Mouse (Mus musculus) embryonic facial prominence, embryonic 13.5 days (tissue): ENCODE measurements around the gene Slc24a4. TPM values are rescaled to one million over a fixed set of nuclear protein-coding genes. Genes with fewer than 3 reads are reported as not detected.

Experiments
- ATAC-seq: fragments of 200-750 bp; cut with Nextera tagmentation; 2 replicates; pipeline ENCODE4 v1.8.0; 2017; ENCODE audit warnings: low read depth; ENCODE audit not compliant: insufficient number of reproducible peaks, insufficient read depth, low FRiP score, low TSS enrichment
- H3K27ac ChIP-seq: fragments of 300-500 bp; sonication (generic); 2 replicates; pipeline ENCODE4 v1.5.1; 2015; ENCODE audit warnings: moderate library complexity, mild to moderate bottlenecking, inconsistent platforms
- H3K27me3 ChIP-seq: fragments of 300-500 bp; sonication (generic); 2 replicates; pipeline ENCODE4 v1.6.1; 2015; ENCODE audit warnings: mild to moderate bottlenecking, inconsistent platforms
- H3K36me3 ChIP-seq: fragments of 300-500 bp; sonication (generic); 2 replicates; pipeline ENCODE4 v1.6.1; 2015; ENCODE audit warnings: mild to moderate bottlenecking, inconsistent platforms
- H3K4me1 ChIP-seq: fragments of 300-500 bp; sonication (generic); 2 replicates; pipeline ENCODE4 v1.6.1; 2015; ENCODE audit warnings: inconsistent platforms
- H3K4me2 ChIP-seq: fragments of 300-500 bp; sonication (generic); 2 replicates; pipeline ENCODE4 v1.6.1; 2015; ENCODE audit warnings: moderate library complexity, mild to moderate bottlenecking, inconsistent platforms
- H3K4me3 ChIP-seq: fragments of 300-500 bp; sonication (generic); 2 replicates; pipeline ENCODE4 v1.5.1; 2015; ENCODE audit warnings: mild to moderate bottlenecking, inconsistent platforms
- H3K9ac ChIP-seq: fragments of 300-500 bp; sonication (generic); 2 replicates; pipeline ENCODE4 v1.6.1; 2015; ENCODE audit warnings: mild to moderate bottlenecking, inconsistent platforms
- H3K9me3 ChIP-seq: fragments of 300-500 bp; sonication (generic); 2 replicates; pipeline ENCODE4 v1.6.1; 2016; ENCODE audit warnings: inconsistent platforms
- WGBS: fragments of 180-500 bp; shearing (Covaris S2); methylation state at CpG from one replicate; pipeline ENCODE4 v1.1.7; 2015; ENCODE audit warnings: mixed read lengths; 5-methylcytosine and 5-hydroxymethylcytosine counted together
- polyA plus RNA-seq: library from polyadenylated mRNA; unstranded; fragments of >200 nt; fragmentation: Nextera tagmentation; extraction: Ambion mirVana; gene quantifications from 2 replicates; pipeline ENCODE4 v1.2.1, GENCODE M21; 2015

Gene Slc24a4
- polyA plus RNA-seq, 1 experiment from 2014 or later: 0.39 TPM

- no peak overlapping the region for H3K27ac ChIP-seq
- H3K9ac ChIP-seq: no peak overlapping the region
- no peak overlapping the region for H3K4me2 ChIP-seq
- ATAC-seq: no peak
- WGBS: 67% methylated on average over 3 of the region's 3 CpGs
- H3K27me3 ChIP-seq: no peaks in the 10 kb centered on the region
- H3K4me3 ChIP-seq: no peak overlapping the region
- H3K4me1 ChIP-seq: no peaks in the 10 kb centered on the region
- no peaks in the 10 kb centered on the region for H3K9me3 ChIP-seq
- H3K36me3 ChIP-seq: no peaks in the 10 kb centered on the region
These were observed 123.5 kb downstream of the Slc24a4 start for GRCm38 (mm10) chr12:102251985-102252384.

GRCm38 (mm10) chr12:102252525-102252924, 124.0 kb downstream of the Slc24a4 start:
- Histone ChIP-seq H3K27ac (no peak overlapping the region), H3K27me3 (no peaks in the 10 kb centered on the region), H3K4me1 (no peaks in the 10 kb centered on the region), H3K36me3 (no peaks in the 10 kb centered on the region), H3K9me3 (no peaks in the 10 kb centered on the region), H3K4me2 (no peak overlapping the region), H3K9ac (no peak overlapping the region), H3K4me3 (no peak overlapping the region)
- ATAC-seq: no peak
- 76% methylated on average over 1 of the region's 1 CpGs for WGBS

- Histone ChIP-seq H3K9me3 (no peaks in the 10 kb centered on the region), H3K4me1 (no peaks in the 10 kb centered on the region), H3K36me3 (no peaks in the 10 kb centered on the region), H3K4me2 (no peak overlapping the region), H3K27me3 (no peaks in the 10 kb centered on the region), H3K9ac (no peak overlapping the region), H3K27ac (no peak overlapping the region), H3K4me3 (no peak overlapping the region)
- ATAC-seq: no peak
These were observed 126.5 kb downstream of the Slc24a4 start for GRCm38 (mm10) chr12:102255012-102255411.

- H3K4me1 ChIP-seq: peaks cover 5% of the 10 kb centered on the region; the same call in 1 of the 2 replicates
- H3K27me3 ChIP-seq: no peaks in the 10 kb centered on the region
- no peak overlapping the region for H3K9ac ChIP-seq
- no peak overlapping the region for H3K27ac ChIP-seq
- 65% methylated on average over 3 of the region's 3 CpGs for WGBS
- H3K4me2 ChIP-seq: no peak overlapping the region
- no peak overlapping the region for H3K4me3 ChIP-seq
- no peaks in the 10 kb centered on the region for H3K36me3 ChIP-seq
- ATAC-seq: no peak
- no peaks in the 10 kb centered on the region for H3K9me3 ChIP-seq
These were observed 130.1 kb downstream of the Slc24a4 start for GRCm38 (mm10) chr12:102258522-102259112.

- Histone ChIP-seq H3K27me3 (no peaks in the 10 kb centered on the region), H3K9ac (no peak overlapping the region), H3K36me3 (no peaks in the 10 kb centered on the region), H3K4me3 (no peak overlapping the region), H3K27ac (no peak overlapping the region), H3K9me3 (no peaks in the 10 kb centered on the region), H3K4me1 (peaks cover 5% of the 10 kb centered on the region; the same call in 1 of the 2 replicates), H3K4me2 (no peak overlapping the region)
- ATAC-seq: no peak
- 19% methylated on average over 8 of the region's 8 CpGs for WGBS
These were observed 133.4 kb downstream of the Slc24a4 start for GRCm38 (mm10) chr12:102261933-102262396.

GRCm38 (mm10) chr12:102262809-102263208, 134.3 kb downstream of the Slc24a4 start:
- no peaks in the 10 kb centered on the region for H3K36me3 ChIP-seq
- no peak overlapping the region for H3K9ac ChIP-seq
- peaks cover 5% of the 10 kb centered on the region; the same call in 1 of the 2 replicates for H3K4me1 ChIP-seq
- 83% methylated on average over 2 of the region's 2 CpGs for WGBS
- H3K4me2 ChIP-seq: no peak overlapping the region
- no peak for ATAC-seq
- H3K9me3 ChIP-seq: no peaks in the 10 kb centered on the region
- H3K4me3 ChIP-seq: no peak overlapping the region
- H3K27me3 ChIP-seq: no peaks in the 10 kb centered on the region
- H3K27ac ChIP-seq: no peak overlapping the region

- Histone ChIP-seq H3K4me2 (no peak overlapping the region), H3K27ac (no peak overlapping the region), H3K9me3 (no peaks in the 10 kb centered on the region), H3K36me3 (no peaks in the 10 kb centered on the region), H3K27me3 (no peaks in the 10 kb centered on the region), H3K9ac (no peak overlapping the region), H3K4me3 (no peak overlapping the region), H3K4me1 (peaks cover 5% of the 10 kb centered on the region; the same call in 1 of the 2 replicates)
- no peak for ATAC-seq
These were observed 134.7 kb downstream of the Slc24a4 start for GRCm38 (mm10) chr12:102263249-102263648.

GRCm38 (mm10) chr12:102266433-102266832, 137.9 kb downstream of the Slc24a4 start:
- Histone ChIP-seq H3K27ac (no peak overlapping the region), H3K36me3 (no peaks in the 10 kb centered on the region), H3K9ac (no peak overlapping the region), H3K9me3 (no peaks in the 10 kb centered on the region), H3K27me3 (no peaks in the 10 kb centered on the region), H3K4me2 (no peak overlapping the region), H3K4me3 (no peak overlapping the region), H3K4me1 (peaks cover 5% of the 10 kb centered on the region; the same call in 1 of the 2 replicates)
- ATAC-seq: no peak
- 87% methylated on average over 8 of the region's 8 CpGs for WGBS

- no peak for ATAC-seq
- H3K4me3 ChIP-seq: no peak overlapping the region
These were observed 140.6 kb downstream of the Slc24a4 start for GRCm38 (mm10) chr12:102269144-102269543.

GRCm38 (mm10) chr12:102270776-102271405, 142.4 kb downstream of the Slc24a4 start:
- Histone ChIP-seq H3K27ac (no peak overlapping the region), H3K4me2 (no peak overlapping the region)

More at GRCm38 (mm10) chr12:102269144-102269543, 140.6 kb downstream of the Slc24a4 start:
- H3K4me2 ChIP-seq: no peak overlapping the region
- 54% methylated on average over 2 of the region's 2 CpGs for WGBS
- H3K9ac ChIP-seq: no peak overlapping the region
- no peaks in the 10 kb centered on the region for H3K4me1 ChIP-seq
- no peaks in the 10 kb centered on the region for H3K36me3 ChIP-seq
- H3K9me3 ChIP-seq: no peaks in the 10 kb centered on the region
- H3K27me3 ChIP-seq: no peaks in the 10 kb centered on the region
- H3K27ac ChIP-seq: no peak overlapping the region

GRCm38 (mm10) chr12:102271447-102271846, 142.9 kb downstream of the Slc24a4 start:
- no peak for ATAC-seq
- WGBS: 66% methylated on average over 4 of the region's 4 CpGs
- no peak overlapping the region for H3K27ac ChIP-seq

More at GRCm38 (mm10) chr12:102270776-102271405, 142.4 kb downstream of the Slc24a4 start:
- Histone ChIP-seq H3K27me3 (no peaks in the 10 kb centered on the region), H3K36me3 (no peaks in the 10 kb centered on the region), H3K4me3 (no peak overlapping the region), H3K4me1 (0 out of 2 replicates have a peak, but pooled peaks cover under 1% of the 10 kb centered on the region), H3K9ac (no peak overlapping the region), H3K9me3 (no peaks in the 10 kb centered on the region)
- ATAC-seq: no peak
- WGBS: 80% methylated on average over 6 of the region's 6 CpGs

More at GRCm38 (mm10) chr12:102271447-102271846, 142.9 kb downstream of the Slc24a4 start:
- H3K27me3 ChIP-seq: no peaks in the 10 kb centered on the region
- H3K4me2 ChIP-seq: no peak overlapping the region
- no peaks in the 10 kb centered on the region for H3K9me3 ChIP-seq
- H3K9ac ChIP-seq: no peak overlapping the region
- no peaks in the 10 kb centered on the region for H3K36me3 ChIP-seq
- H3K4me3 ChIP-seq: no peak overlapping the region
- H3K4me1 ChIP-seq: 0 out of 2 replicates have a peak, but pooled peaks cover 4% of the 10 kb centered on the region
